Mouse (Mus musculus) neural tube, embryonic 13.5 days (tissue): ENCODE measurements around the gene Gm7347. TPM values are rescaled to one million over a fixed set of nuclear protein-coding genes. Genes with fewer than 3 reads are reported as not detected.

ENCODE experiments used
- polyA plus RNA-seq: library from polyadenylated mRNA; unstranded; fragments of >200 nt; fragmentation: Nextera tagmentation; extraction: Ambion mirVana; gene quantifications from 2 replicates; pipeline ENCODE4 v1.2.1, GENCODE M21; 2015

The Gm7347 gene
- polyA plus RNA-seq, 1 experiment from 2014 or later: not detected

Other genes with a start within 250 kb of the Gm7347 start
- gene Gm21663, start 116.2 kb downstream of the Gm7347 start, polyA plus RNA-seq: not detected in 2 replicates
- gene Gm21671, start 104.2 kb downstream of the Gm7347 start, polyA plus RNA-seq: not detected in 2 replicates
- gene Gm21680, start 85.9 kb downstream of the Gm7347 start, polyA plus RNA-seq: not detected in 2 replicates
- gene Gm21698, start 69.9 kb downstream of the Gm7347 start, polyA plus RNA-seq: 0.20 TPM in 1 of 2 replicates, not detected in the other
- gene Gm1979, start 53.8 kb downstream of the Gm7347 start, polyA plus RNA-seq: not detected in 2 replicates
- not detected in 2 replicates for gene Gm5862, start 35.7 kb downstream of the Gm7347 start, polyA plus RNA-seq
- gene Speer4a, start 19.0 kb downstream of the Gm7347 start, polyA plus RNA-seq: not detected in 2 replicates
- gene Gm10471, start 30.7 kb upstream of the Gm7347 start, polyA plus RNA-seq: not detected in 2 replicates
- not detected in 2 replicates for gene 5031410I06Rik, start 46.8 kb upstream of the Gm7347 start, polyA plus RNA-seq
- gene Gm10220, start 62.8 kb upstream of the Gm7347 start, polyA plus RNA-seq: 0.12 and 0.25 TPM in 2 replicates
- 0.08 TPM in 1 of 2 replicates, not detected in the other for gene Gm7361, start 199.1 kb upstream of the Gm7347 start, polyA plus RNA-seq